Mouse (Mus musculus) heart, adult 2 months (tissue): ENCODE data around the gene Cfap97d2.
A peak's percentile ranks its signal among the peaks of the same experiment; 100 is the strongest.

Experiments used
- CTCF ChIP-seq: fragments of 200-600 bp; IDR thresholded peaks from 2 replicates; pipeline ENCODE4 v1.8.1; 2022; ENCODE audit warnings: antibody characterized with exemption, mild to moderate bottlenecking, moderate library complexity
- EP300 ChIP-seq: fragments of 200-500 bp; IDR thresholded peaks from 2 replicates; pipeline ENCODE4 v1.6.1; 2011; ENCODE audit warnings: low read depth, low read length, control low read depth; ENCODE audit not compliant: insufficient read depth
- POLR2A ChIP-seq: fragments of 200-500 bp; IDR thresholded peaks from 2 replicates; pipeline ENCODE4 v1.6.1; 2011; ENCODE audit warnings: mild to moderate bottlenecking, low read depth, low read length, control low read depth; ENCODE audit not compliant: insufficient read depth

DNA sequence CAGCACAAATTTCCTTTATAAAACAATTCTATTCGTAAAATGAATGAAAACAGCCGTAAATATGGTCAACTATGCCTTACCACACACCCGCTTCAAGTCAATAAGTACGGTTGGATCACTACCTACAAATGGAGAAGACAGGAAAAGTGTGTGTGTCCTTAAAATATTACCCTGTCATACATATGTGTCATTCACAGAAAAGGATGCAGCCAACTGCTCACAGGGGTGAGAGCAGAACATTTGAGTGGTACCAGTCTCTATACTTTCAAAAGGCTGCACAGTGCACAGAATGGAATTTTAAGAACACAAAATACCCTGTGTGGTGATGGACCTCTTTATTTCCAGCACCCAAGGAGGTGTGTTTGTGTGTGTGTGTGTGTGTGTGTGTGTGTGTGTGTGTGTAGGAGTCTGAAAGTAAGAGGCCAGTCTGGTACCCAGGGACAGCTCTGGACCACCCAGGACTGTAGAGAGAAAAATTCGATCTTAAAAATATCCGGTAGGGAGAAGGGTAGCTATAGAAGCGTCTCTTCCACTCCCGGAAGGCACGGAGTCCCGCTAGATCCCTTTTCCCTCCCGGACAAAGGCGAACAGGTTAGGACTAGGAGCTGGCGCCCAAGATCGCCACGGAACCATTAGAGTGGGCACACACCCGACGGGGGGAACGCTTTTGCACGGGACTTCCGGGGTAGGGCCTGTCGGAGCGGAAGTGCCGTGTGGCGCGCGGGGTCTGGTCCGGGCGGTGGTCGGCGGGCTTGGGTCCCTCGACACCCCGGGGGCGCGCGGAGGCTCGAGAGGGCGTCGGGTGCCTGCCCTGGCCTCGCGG lies 51.5 kb downstream of the Cfap97d2 start, which contains the start of gene Cdc16:
- peak; percentile 66 for TF ChIP-seq POLR2A
- no peak for TF ChIP-seq CTCF
- peak; percentile 50; the same call in 1 of the 2 replicates for TF ChIP-seq EP300
